18 mouse cellular contexts compared by ENCODE assay signal in the genomic region with DNA sequence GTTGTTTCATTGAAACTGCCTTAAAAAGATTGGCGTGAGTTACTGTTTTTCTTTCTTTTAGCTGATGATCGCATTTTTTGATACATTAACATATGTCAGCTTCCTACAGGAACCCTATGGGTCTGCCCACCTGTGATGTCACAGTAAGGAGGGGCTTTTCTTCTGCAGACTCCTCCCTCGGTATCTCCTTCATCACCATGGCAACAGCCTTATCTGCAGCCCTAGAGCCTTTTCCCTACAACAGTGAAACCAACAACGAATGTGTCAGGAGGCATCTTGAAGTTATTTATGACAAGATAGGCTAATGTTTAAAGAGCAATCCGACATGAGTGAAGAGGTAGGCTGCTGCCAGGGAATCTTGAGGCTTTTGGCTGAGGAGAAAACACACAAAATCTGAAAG.
A peak's percentile ranks its signal among the peaks of the same experiment; 100 is the strongest.
DNase-seq lines count a peak whose midpoint lies in the region; ATAC-seq and TF ChIP-seq lines count a peak whose summit lies in the region.
"Had no signal": no experiment of that assay in that cellular context is flagged by ENCODE, and none has a peak within 500 bp of the region (broad histone marks: within the 10 kb centered on the region; RNA-seq: fewer than 3 reads in every experiment).

No protein-coding gene starts in this region.

- 72% methylated on average over 5 of the region's 5 CpGs for WGBS in forebrain, embryonic 14.5 days
- 69% methylated on average over 5 of the region's 5 CpGs for WGBS in forebrain, embryonic 11.5 days
- WGBS in midbrain, embryonic 14.5 days = 59% methylated on average over 5 of the region's 5 CpGs
- 69% methylated on average over 5 of the region's 5 CpGs for WGBS in midbrain, embryonic 11.5 days
- WGBS in midbrain, embryonic 16.5 days = 58% methylated on average over 5 of the region's 5 CpGs
- WGBS in liver, postnatal 0 days (ENCODE audit: insufficient replicate concordance) = 42% methylated on average over 5 of the region's 5 CpGs

- no peak overlapping the region for H3K4me3 ChIP-seq in forebrain, embryonic 14.5 days (ENCODE audit: low read depth, low read length)
- no peak overlapping the region for H3K4me3 ChIP-seq in forebrain, embryonic 11.5 days (ENCODE audit: low read depth, low read length)
- H3K4me3 ChIP-seq in midbrain, embryonic 14.5 days (replicated peaks; ENCODE audit: low read depth, low read length) = no peak overlapping the region
- H3K4me3 ChIP-seq in midbrain, embryonic 11.5 days (ENCODE audit: low read depth, low read length) = no peak overlapping the region
- no peak overlapping the region for H3K4me3 ChIP-seq in midbrain, embryonic 16.5 days (ENCODE audit: low read depth, low read length)
- H3K4me3 ChIP-seq in liver, postnatal 0 days (ENCODE audit: low read depth, low read length) = no peak overlapping the region
- H3K4me3 ChIP-seq: embryonic facial prominence, embryonic 12.5 days had no signal

- H3K9me3 ChIP-seq in forebrain, embryonic 14.5 days (replicated peaks; ENCODE audit: control insufficient read depth, low read length) = no peaks in the 10 kb centered on the region
- no peaks in the 10 kb centered on the region for H3K9me3 ChIP-seq in forebrain, embryonic 11.5 days (ENCODE audit: control insufficient read depth, low read length)
- H3K9me3 ChIP-seq in midbrain, embryonic 14.5 days (ENCODE audit: control insufficient read depth, low read length) = no peaks in the 10 kb centered on the region
- H3K9me3 ChIP-seq in midbrain, embryonic 11.5 days (ENCODE audit: control insufficient read depth, low read length) = no peaks in the 10 kb centered on the region
- H3K9me3 ChIP-seq in midbrain, embryonic 16.5 days (replicated peaks; ENCODE audit: control insufficient read depth, low read length, poor library complexity, severe bottlenecking) = no peaks in the 10 kb centered on the region
- H3K9me3 ChIP-seq in liver, postnatal 0 days (ENCODE audit: low read length) = no peaks in the 10 kb centered on the region
- H3K9me3 ChIP-seq: embryonic facial prominence, embryonic 12.5 days; G1E had no signal

- peak; percentile 79; the same call in 1 of the 2 replicates for ATAC-seq in forebrain, embryonic 14.5 days
- ATAC-seq in forebrain, embryonic 11.5 days (replicated peaks; ENCODE audit: low FRiP score) = no peak
- no peak; the same call in 1 of the 2 replicates for ATAC-seq in midbrain, embryonic 14.5 days (ENCODE audit: low FRiP score, low TSS enrichment)
- ATAC-seq in midbrain, embryonic 11.5 days (ENCODE audit: low FRiP score) = no peak
- peak; percentile 91 for ATAC-seq in midbrain, embryonic 16.5 days
- ATAC-seq in liver, postnatal 0 days = no peak
- ATAC-seq: lung, postnatal 0 days had no signal

- H3K36me3 ChIP-seq in forebrain, embryonic 14.5 days (ENCODE audit: control insufficient read depth, insufficient read depth, low read length) = no peaks in the 10 kb centered on the region
- no peaks in the 10 kb centered on the region for H3K36me3 ChIP-seq in forebrain, embryonic 11.5 days (ENCODE audit: control insufficient read depth, insufficient read depth, low read length)
- no peaks in the 10 kb centered on the region for H3K36me3 ChIP-seq in midbrain, embryonic 14.5 days (ENCODE audit: control insufficient read depth, insufficient read depth, low read length)
- no peaks in the 10 kb centered on the region for H3K36me3 ChIP-seq in midbrain, embryonic 11.5 days (ENCODE audit: control insufficient read depth, insufficient read depth, low read length)
- no peaks in the 10 kb centered on the region for H3K36me3 ChIP-seq in midbrain, embryonic 16.5 days (ENCODE audit: control insufficient read depth, insufficient read depth, low read length)
- H3K36me3 ChIP-seq in liver, postnatal 0 days (replicated peaks; ENCODE audit: insufficient read depth, low read length) = no peaks in the 10 kb centered on the region
- H3K36me3 ChIP-seq: embryonic facial prominence, embryonic 12.5 days; G1E had no signal

- H3K4me1 ChIP-seq in forebrain, embryonic 14.5 days (ENCODE audit: control insufficient read depth, insufficient read depth, low read length) = no peaks in the 10 kb centered on the region
- no peaks in the 10 kb centered on the region for H3K4me1 ChIP-seq in forebrain, embryonic 11.5 days (replicated peaks; ENCODE audit: control insufficient read depth, insufficient read depth, low read length)
- no peaks in the 10 kb centered on the region for H3K4me1 ChIP-seq in midbrain, embryonic 14.5 days (ENCODE audit: control insufficient read depth, insufficient read depth, low read length)
- no peaks in the 10 kb centered on the region for H3K4me1 ChIP-seq in midbrain, embryonic 11.5 days (ENCODE audit: control insufficient read depth, insufficient read depth, low read length)
- peaks cover 2% of the 10 kb centered on the region; the same call in 1 of the 2 replicates for H3K4me1 ChIP-seq in midbrain, embryonic 16.5 days (ENCODE audit: control insufficient read depth, insufficient read depth, low read length)
- H3K4me1 ChIP-seq in liver, postnatal 0 days (ENCODE audit: insufficient read depth) = no peaks in the 10 kb centered on the region
- H3K4me1 ChIP-seq: embryonic facial prominence, embryonic 12.5 days had no signal

- no peaks in the 10 kb centered on the region for H3K27me3 ChIP-seq in forebrain, embryonic 14.5 days (replicated peaks; ENCODE audit: control insufficient read depth, insufficient read depth, low read length)
- H3K27me3 ChIP-seq in forebrain, embryonic 11.5 days (ENCODE audit: control insufficient read depth, insufficient read depth, low read length) = no peaks in the 10 kb centered on the region
- no peaks in the 10 kb centered on the region for H3K27me3 ChIP-seq in midbrain, embryonic 14.5 days (ENCODE audit: control insufficient read depth, insufficient read depth, low read length)
- H3K27me3 ChIP-seq in midbrain, embryonic 11.5 days (ENCODE audit: control insufficient read depth, insufficient read depth, low read length) = no peaks in the 10 kb centered on the region
- no peaks in the 10 kb centered on the region for H3K27me3 ChIP-seq in midbrain, embryonic 16.5 days (ENCODE audit: control insufficient read depth, insufficient read depth, low read depth, low read length)
- H3K27me3 ChIP-seq in liver, postnatal 0 days (ENCODE audit: insufficient read depth, low read length) = no peaks in the 10 kb centered on the region
- H3K27me3 ChIP-seq: embryonic facial prominence, embryonic 12.5 days had no signal

- H3K9ac ChIP-seq in forebrain, embryonic 14.5 days (ENCODE audit: low read length) = no peak overlapping the region
- H3K9ac ChIP-seq in forebrain, embryonic 11.5 days (ENCODE audit: low read length) = no peak overlapping the region
- no peak overlapping the region for H3K9ac ChIP-seq in midbrain, embryonic 14.5 days (replicated peaks; ENCODE audit: low read length)
- no peak overlapping the region for H3K9ac ChIP-seq in midbrain, embryonic 11.5 days (ENCODE audit: low read length)
- H3K9ac ChIP-seq in midbrain, embryonic 16.5 days (ENCODE audit: low read depth, low read length) = no peak overlapping the region
- H3K9ac ChIP-seq in liver, postnatal 0 days (replicated peaks) = no peak overlapping the region
- H3K9ac ChIP-seq: embryonic facial prominence, embryonic 12.5 days had no signal

- peak; percentile 64 for DNase-seq in forebrain, embryonic 14.5 days (ENCODE audit: low spot score)
- no peak for DNase-seq in forebrain, embryonic 11.5 days (ENCODE audit: low spot score)
- peak; percentile 63 for DNase-seq in midbrain, embryonic 14.5 days
- no peak for DNase-seq in midbrain, embryonic 11.5 days (ENCODE audit: low spot score, missing footprints)
- peak; percentile 29 for DNase-seq in embryo, embryonic 10 days (ENCODE audit: low spot score)
- no peak for DNase-seq in lung, postnatal 14 days
- DNase-seq in liver, postnatal 0 days = no peak
- DNase-seq: cerebellum, adult 8-10 months; gastrocnemius, postnatal 36 days; heart, postnatal 36 days; kidney, adult 2 months; kidney, postnatal 4 days; right cerebral cortex, postnatal 14 days had no signal

- TF ChIP-seq CTCF in liver, postnatal 0 days (IDR thresholded peaks at IDR 0.05; ENCODE audit: low read depth) = no peak

- H3K27ac ChIP-seq in forebrain, embryonic 14.5 days (ENCODE audit: low read depth, low read length) = no peak overlapping the region
- H3K27ac ChIP-seq in forebrain, embryonic 11.5 days (ENCODE audit: low read depth, low read length) = no peak overlapping the region
- no peak overlapping the region for H3K27ac ChIP-seq in midbrain, embryonic 14.5 days (replicated peaks; ENCODE audit: low read depth, low read length)
- no peak overlapping the region for H3K27ac ChIP-seq in midbrain, embryonic 11.5 days (ENCODE audit: low read depth, low read length)
- no peak overlapping the region for H3K27ac ChIP-seq in midbrain, embryonic 16.5 days (ENCODE audit: low read length)
- H3K27ac ChIP-seq in liver, postnatal 0 days (ENCODE audit: low read depth) = no peak overlapping the region
- H3K27ac ChIP-seq: embryonic facial prominence, embryonic 12.5 days had no signal

- H3K4me2 ChIP-seq in forebrain, embryonic 14.5 days (ENCODE audit: low read length) = no peak overlapping the region
- no peak overlapping the region for H3K4me2 ChIP-seq in forebrain, embryonic 11.5 days (ENCODE audit: low read depth, low read length, severe bottlenecking)
- H3K4me2 ChIP-seq in midbrain, embryonic 14.5 days (ENCODE audit: low read length) = no peak overlapping the region
- H3K4me2 ChIP-seq in midbrain, embryonic 11.5 days = no peak overlapping the region
- H3K4me2 ChIP-seq in midbrain, embryonic 16.5 days (ENCODE audit: low read length) = no peak overlapping the region
- H3K4me2 ChIP-seq in liver, postnatal 0 days (ENCODE audit: low read depth, low read length) = no peak overlapping the region
- H3K4me2 ChIP-seq: embryonic facial prominence, embryonic 12.5 days; heart, embryonic 11.5 days had no signal

- TF ChIP-seq EP300 in liver, postnatal 0 days (IDR thresholded peaks at IDR 0.05; ENCODE audit: low read depth) = no peak

Comparison
In these comparisons a context has a peak if more than half of its experiments do, and no peak if none do; other contexts are left out.
1. ATAC-seq: peak in forebrain, embryonic 14.5 days (single experiment) and midbrain, embryonic 16.5 days (single experiment); none in forebrain, embryonic 11.5 days (single experiment), midbrain, embryonic 14.5 days (single experiment), midbrain, embryonic 11.5 days (single experiment) and liver, postnatal 0 days (single experiment).
2. DNase-seq: peak in forebrain, embryonic 14.5 days (single experiment), midbrain, embryonic 14.5 days (single experiment) and embryo, embryonic 10 days (single experiment); none in forebrain, embryonic 11.5 days (single experiment), midbrain, embryonic 11.5 days (single experiment), lung, postnatal 14 days (single experiment) and liver, postnatal 0 days (single experiment).